Mouse (Mus musculus): ENCODE measurements around the gene Chsy1.

- TF ChIP-seq CTCF (IDR thresholded peaks at IDR 0.05; ENCODE audit: low read depth) = no peak
- no peak for TF ChIP-seq EP300 (optimal IDR thresholded peaks at IDR 0.05)
Observed at GRCm38 (mm10) chr7:66109855-66110635, 730 bp downstream of the Chsy1 start.

Data from stomach, postnatal 0 days (tissue).